Mouse (Mus musculus) cerebellum, adult 9-10 months (tissue): ENCODE results near the gene Zdhhc16.

ENCODE experiments used
- DNase-seq: peaks from one replicate; pipeline ENCODE4 v3.0.0; 2022

Zdhhc16 gene

DNA sequence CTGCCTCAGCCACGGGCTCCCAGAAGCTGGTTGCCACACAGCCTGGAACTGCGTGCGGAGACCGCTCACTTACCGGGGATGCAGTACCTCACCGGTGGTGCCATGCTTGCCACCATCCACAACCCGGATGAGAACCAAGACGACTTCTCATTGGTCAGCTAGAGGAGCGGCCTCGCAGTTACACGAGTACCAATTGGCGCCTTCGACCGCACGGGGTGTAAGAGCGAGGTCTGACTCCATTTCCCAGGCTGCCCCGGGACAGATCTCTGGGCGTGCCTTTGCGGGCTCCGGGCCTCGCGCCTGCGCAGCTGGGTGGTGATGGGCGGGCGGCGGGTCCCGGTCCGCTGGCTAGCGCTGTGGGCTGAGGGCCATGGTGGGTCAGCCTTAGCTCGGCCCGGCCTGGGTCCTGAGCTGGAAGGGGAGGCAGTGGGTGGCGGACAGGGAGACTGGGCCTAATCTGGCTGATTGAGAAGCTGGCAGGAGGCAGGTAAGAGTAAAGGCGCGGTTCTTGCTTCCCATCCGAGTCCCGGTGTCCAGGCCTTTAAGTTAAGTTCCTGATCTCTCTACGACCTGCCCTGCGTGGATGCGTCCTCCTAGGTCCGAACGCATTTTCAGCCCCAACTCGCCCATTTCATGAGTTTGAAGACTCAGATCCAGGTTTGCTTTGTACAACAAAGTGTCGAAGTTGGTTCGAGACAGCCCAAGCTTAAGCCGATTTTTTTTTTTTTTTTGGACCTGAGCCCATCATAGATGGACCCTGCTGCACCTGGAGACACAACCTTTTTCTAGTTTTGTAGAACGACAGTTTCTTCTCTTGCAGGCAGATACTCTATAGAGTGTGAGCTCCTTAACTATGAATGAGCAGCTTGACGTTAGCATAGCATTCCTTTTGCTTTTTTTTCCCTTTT, at the start of gene Zdhhc16, which contains the start of gene Exosc1:
Zdhhc16 (plus strand) TSS at position 302 of the 908 bp plus-strand sequence.
Exosc1 (minus strand) TSS at position 245 of the 908 bp plus-strand sequence.
- DNase-seq = peak; percentile 99

DNA sequence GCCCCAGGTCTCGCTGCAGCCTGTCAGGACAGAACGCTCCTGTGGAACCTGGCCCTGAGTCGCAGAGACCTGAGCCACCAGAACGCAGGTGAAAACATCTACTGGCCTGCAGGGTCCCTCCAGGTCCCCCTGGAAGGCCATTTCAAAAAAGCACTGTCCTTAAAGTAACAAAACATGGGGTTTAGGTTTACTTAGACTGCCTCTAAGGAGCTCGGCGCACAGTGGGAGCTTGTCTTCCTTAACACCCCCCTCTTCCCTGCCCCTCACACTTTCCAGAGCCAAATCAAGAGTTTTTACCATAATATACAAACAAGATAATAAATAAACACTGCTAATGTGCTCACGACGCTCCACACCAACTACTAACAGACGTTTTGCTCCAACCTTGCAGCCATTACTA, 49.4 kb upstream of the Zdhhc16 start:
- no peak for DNase-seq

GRCm38 (mm10) chr19:41888191-41888590, 45.1 kb upstream of the Zdhhc16 start:
- no peak for DNase-seq

DNA sequence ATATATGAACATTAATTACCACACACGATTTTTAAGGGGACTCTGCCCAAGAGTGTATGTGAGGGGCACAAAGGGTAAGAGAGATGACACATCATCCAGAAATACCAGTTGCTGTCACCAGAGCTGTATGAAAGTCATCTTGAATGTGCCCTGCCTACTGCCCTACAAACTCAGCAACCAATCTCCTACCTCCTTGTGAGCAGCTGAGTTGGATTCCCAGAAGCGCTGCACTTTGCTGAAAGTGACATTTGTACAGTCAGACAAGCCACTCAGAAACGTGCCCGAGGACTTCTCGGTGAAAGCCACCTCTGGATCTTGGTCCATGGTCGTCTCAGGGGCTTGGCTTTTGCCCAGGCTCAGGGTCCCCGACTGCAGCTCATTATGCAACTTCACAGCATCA, 38.3 kb upstream of the Zdhhc16 start:
- no peak for DNase-seq

DNA sequence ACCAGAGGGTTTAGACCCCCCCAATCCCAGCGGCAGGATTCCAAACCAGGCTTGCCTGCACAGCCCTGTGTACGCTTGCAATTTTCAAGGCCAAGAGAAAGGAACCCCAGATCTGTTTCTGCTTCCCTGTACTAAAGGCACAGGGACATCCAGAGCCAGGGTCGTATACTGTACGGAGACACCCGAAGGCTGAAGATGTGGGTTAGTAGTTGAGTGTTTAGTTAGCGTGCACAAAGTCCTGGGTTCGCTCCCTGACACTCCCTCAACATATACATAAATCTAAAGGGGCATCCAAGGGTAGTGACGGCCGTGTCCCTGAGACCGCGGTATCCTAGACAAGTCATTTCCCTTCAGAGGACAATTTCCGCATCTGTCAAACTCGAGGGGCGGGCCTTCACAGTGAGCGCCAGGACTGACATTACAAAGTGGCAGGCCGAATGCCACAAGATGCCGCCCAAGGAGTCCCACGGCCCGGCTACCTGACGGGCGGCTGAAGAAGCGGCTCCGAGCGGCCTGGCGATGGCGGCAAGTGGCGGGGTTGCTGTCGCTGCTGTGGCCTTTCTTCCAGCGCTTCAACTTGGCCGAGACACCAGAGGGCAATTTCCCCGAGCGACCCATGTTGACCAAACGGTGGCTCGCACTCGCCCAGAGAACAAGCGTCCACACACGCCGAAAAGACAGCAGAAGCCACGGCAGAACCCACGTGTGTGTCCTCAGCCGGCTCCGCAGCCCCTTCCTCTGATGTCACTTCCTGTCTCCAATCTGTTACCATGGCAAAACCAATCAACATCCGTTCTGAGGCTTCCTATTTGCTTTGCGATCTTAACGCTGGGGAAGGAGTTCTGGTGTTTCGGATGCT, 37.6 kb upstream of the Zdhhc16 start, which contains the start of gene Rrp12:
Rrp12 (minus strand) TSS at position 714 of the 859 bp plus-strand sequence.
- peak; percentile 92 for DNase-seq

DNA sequence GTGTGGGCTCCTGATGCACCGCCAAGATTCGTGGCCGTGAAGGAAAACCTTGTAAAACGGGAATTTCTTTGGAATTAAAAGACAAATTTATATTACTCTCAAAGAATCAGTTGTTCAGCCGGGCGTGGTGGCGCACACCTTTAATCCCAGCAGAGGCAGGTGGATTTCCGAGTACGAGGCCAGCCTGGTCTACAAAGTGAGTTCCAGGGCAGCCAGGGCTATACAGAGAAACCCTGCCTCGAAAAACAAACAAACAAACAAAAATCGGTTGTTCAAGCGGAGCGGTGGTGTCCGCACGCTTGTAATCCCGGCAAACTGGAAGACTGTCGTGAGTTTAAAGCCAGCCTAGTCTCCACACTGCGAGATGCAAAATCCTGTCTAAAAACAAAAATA, 37.0 kb upstream of the Zdhhc16 start:
- no peak for DNase-seq

GRCm38 (mm10) chr19:41898860-41899259, 34.4 kb upstream of the Zdhhc16 start:
- peak; percentile 64 for DNase-seq

DNA sequence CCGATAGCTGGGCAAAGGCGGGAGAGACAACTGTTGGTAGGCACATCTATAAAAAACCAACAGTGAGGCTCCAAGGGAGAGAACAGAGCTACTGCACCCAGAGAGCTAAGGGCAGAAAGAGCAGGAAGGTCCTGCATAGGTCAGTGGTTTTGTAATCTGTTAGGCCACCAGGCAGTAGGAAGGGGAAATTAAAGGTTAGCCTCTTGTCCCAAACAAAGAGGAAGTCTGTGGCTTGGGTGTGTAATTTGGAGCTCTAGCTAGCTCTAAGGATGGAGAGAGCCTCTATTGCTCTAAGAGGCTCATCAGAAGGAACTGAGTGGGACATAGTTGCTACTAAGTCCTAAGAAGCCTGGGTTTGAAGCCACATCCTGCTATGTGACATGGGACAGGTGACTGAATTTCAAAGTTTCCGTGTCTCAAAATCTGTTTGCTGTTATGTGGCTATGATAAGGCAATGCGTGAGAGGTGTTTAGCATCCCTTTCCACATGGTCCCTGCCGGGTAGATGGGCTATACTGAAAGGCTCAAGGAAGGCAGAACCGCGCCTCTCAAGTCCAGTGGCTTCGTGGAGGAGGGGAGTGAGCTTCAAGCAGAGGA, 32.7 kb upstream of the Zdhhc16 start:
- DNase-seq = no peak

DNA sequence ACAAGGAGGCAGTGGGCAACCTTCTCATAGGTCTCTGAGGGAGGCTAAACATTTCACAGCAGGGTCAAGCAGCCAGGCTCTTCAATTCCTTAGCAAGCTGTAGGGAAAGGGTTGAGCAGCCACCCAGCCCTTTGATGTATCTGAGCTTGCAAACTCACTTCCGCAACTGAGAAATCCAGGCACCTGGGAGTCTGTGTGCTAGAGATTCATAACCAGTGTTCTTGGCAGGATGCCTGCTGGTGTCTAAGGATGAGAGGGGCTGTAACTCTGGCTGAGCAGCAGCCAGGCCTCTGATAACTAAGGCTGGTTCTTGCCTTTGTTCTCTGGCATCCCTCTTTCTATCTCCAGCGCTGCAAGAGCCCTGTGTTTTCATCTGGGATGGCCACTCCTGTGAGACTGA, 31.6 kb upstream of the Zdhhc16 start:
- DNase-seq = no peak

GRCm38 (mm10) chr19:41902848-41903593, 30.3 kb upstream of the Zdhhc16 start:
- DNase-seq = no peak

DNA sequence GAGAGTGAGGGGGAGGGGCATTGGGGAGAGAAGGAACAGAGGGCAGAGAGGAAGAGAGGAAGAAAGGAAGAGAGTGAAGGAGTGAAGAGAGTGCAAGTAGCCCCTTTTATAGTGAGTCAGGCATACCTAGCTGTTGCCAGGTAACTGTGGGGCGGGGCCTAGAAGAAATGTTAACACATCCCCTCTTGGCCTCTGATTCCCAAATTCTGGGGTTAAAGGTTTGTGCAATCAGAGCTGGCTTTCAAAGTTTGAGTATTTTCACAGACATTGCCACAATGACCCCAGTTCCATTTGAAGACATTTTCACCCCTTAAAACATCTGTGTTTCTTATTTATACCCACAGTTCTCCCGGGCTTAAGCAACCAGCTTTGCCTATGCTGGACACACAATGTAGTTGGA, 28.0 kb upstream of the Zdhhc16 start:
- DNase-seq = no peak

- no peak for DNase-seq
These were observed 26.8 kb upstream of the Zdhhc16 start for GRCm38 (mm10) chr19:41906311-41907078.

DNA sequence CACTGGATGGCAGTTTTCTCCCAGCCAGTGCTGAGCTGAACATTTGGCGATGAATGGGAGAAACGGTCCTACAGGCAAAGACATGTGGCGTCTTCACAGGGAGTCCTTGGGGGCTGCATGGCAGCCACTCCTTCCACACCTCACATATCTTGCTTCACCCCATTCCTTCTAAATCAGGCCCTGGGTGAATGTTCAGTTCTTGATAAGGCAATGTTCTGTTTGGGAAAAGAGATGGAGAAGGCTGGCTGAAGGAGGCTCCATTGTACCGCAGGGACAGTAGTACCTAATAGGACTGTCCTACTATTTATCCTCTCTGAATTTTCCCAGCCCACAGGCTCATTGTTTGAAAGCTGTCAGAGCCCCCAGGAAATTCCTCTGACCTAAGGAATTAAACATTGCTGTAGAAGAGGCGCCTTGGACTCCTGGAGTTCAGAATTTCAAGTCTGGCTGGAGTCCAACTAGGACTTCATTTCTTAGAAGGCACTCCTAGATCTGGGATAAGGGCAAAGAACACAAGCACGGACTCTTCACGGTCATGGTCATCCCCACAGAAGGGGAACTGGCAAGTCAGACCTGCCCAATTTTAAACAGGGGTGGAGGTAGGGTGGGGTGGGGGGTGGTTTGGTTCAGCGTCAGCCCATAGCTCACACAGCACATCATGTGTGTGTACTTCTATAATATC, 26.1 kb upstream of the Zdhhc16 start:
- DNase-seq = no peak

DNA sequence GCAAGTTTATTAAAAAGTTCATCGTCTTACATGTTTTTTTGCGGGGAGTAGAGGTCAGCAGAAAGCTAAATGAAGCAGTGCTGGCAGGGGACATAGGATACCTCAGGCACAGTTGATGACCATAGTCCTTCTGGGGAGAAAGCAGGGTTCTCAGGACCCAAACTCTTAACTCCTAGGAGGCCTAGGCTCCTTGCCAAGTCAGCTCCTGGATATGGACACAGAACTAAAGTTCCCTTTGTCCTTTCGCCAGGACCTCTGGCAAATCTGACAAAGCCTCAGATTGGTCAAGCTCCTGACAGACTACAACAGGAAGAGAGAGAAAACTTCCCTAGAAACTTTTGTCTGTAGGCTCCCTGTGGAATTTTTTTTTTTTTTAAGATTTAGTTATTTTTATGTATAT, 24.5 kb upstream of the Zdhhc16 start:
- DNase-seq = no peak

DNA sequence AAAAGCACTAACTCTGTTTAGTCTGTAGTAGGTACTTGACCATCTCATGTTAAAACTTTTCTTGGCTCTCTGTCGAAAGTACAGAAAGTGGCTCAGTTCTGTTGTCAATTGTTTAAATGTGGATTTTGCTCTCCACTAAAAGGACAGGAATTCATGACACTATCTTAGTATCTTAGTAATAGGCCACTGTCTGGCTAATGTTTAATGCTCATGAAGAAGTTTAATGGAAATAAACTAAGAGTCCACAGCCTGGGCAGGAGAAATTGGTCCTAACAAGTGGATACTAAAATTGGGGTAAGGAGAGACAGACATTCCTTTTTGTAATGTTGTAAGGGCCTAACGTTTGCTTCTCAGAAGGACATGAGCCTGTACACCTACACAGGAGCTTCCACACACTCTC, 22.9 kb upstream of the Zdhhc16 start:
- DNase-seq = no peak

DNA sequence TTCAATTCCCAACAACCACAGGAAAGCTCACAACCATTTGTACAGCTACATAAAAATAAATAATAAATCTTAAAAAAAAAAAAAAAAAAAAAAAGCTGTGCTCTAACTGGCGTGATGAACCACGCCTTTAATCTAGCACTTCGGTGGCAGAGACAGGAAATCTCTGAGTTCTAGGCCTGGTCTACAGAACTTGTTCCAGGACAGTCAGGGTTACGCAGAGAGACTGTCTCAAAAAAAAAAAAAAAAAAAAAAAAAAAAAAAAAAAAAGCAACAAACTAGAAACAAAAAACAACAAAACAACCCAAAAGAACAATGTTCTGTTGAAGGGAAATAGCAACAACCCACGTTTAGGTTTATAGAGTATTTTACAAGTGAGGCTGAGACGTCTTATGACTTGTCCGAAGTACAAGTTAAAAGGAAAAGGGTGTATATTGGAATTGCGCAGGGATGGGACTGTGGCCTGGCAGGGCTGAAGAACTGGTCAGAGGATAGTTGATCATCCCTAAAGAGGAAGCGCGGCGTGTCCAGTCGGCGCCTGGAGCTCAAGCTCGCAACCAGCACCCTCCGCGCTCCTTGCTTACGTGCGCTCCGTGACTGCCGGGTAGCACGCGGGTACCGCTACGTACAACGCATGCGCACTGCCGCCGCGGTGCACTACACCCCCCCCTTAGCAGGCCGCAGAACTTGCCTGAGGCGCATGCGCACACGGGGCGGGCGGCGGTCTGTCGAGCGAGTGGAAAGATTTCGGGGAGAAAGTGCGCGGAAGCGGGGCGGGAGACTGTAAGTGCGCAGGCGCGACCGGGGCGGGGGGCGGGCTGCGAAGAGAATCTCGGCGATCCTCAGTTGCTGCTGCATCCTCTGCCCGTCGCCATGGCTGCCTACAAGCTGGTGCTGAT, 21.9 kb upstream of the Zdhhc16 start, which contains the start of gene Pgam1:
Pgam1 (plus strand) TSS at position 746 of the 896 bp plus-strand sequence.
- DNase-seq = peak; percentile 96

DNA sequence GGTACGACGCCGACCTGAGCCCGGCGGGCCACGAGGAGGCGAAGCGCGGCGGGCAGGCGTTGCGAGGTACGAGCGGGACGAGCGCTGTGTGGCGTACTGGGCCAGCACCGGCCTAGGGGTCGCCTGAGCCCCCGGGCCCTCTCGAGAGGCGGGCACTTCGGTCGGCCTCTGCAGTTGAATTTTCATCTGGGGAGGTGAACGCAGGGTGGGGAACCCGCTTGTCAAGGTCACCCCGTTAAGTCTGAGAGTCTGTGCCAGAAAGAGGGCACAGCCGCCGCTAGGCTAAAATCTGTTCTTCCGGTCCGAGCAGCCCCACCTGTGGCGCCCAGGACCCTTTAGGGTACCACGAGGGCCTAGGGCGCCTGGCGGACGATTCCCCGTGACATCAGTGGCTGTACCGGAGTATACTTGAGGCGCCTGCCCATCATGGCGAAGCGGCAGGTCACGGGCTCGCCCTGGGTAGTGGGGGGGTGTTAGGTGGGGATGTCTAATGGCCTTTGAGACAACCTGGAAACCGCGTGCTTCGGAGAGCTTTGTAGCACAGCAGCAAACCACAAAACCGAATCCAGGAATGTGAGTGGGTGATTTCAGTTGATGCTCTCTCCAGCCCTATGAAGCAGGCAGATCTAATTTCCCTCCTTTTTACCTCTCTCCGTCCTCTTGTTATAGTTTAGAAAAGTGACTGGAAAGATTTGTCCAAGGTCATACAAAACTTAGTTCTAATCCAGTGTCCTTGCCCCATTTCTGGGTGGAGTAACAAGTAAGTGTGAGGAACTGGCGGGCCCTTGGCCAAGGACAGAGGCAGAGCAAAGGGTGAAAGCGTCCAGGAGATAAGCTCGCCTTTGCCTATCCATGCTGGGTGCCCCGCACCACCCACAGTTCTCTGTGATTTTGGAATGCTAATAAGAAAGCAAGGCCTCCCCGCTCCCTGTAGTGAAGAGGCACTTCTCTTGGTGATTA, 20.9 kb upstream of the Zdhhc16 start:
- peak; percentile 73 for DNase-seq

GRCm38 (mm10) chr19:41913774-41914591, 19.3 kb upstream of the Zdhhc16 start:
- DNase-seq = no peak
